Mouse (Mus musculus) layer of hippocampus, adult 11-12 months (tissue): Measurements from ENCODE around the gene Gucy2e.
A peak's percentile ranks its signal among the peaks of the same experiment; 100 is the strongest.

ENCODE experiments used
- DNase-seq: peaks from one replicate; pipeline ENCODE4 v3.0.0; 2022; ENCODE audit warnings: low spot score

The Gucy2e gene

GRCm38 (mm10) chr11:69172606-69173005, 64.2 kb downstream of the Gucy2e start:
- no peak for DNase-seq

GRCm38 (mm10) chr11:69171626-69172025, 65.2 kb downstream of the Gucy2e start:
- peak; percentile 58 for DNase-seq

- DNase-seq, result peak; percentile 48
These were observed 67.5 kb downstream of the Gucy2e start for GRCm38 (mm10) chr11:69169313-69169712.
